Mouse (Mus musculus) mouse embryonic stem cell (cell line): ENCODE results near the gene Sdc3.

Source experiments
- in situ Hi-C, 2 experiments: fragments of 300-500 bp; cut with MboI; formaldehyde crosslinking; loops; 1 replicate in 1 of 2; 3 replicates in 1 of 2; pipeline ENCODE4 v1.14.3; 2019 to 2020; ENCODE audit warnings: low sequenced_read_pairs in 2 of 2, low pct_unique_long_range_greater_than_20kb in 1 of 2, mixed read lengths in 1 of 2; ENCODE audit not compliant: unreplicated experiment in 1 of 2

Sdc3 gene

DNA sequence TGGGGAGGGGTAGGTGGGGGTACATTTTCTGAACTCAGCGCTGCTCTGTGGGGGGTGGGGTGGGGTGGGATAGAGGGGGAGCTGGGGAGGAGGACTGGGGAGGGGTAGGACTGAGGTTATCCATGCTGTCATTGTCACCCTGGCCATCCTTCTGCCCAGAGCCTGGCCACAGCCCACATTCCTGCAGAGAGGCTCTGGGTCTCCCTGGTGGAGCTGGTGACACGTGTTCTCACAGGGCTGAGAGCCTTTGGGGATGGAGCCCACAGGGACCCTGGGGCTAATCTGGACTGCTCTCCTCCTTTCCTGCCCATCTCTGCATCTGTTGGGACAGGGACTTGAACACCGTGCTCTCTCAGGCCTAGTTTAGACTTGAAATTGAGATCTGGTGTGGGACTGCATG is 18.5 kb downstream of the Sdc3 start:
- in situ Hi-C loops, result no loop called here

DNA sequence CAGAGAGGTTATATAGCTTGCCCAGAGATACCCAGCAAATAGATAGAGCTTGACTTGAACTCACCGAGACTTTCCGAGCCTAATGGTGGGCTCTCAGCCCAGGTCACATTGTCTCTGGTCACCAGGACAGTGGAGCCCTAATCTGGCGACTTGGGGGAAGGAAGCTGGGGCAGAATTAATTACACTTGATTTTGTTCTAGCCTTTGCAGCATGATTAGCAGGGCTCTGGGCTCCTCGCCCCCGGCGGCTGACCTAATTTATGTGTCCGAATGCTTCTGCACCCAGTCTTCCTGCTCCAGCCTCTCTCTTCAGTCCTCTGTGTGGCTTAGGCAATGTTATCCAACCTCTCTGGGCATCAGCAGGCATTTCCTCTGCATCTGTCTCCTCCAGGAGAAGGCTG is 19.0 kb downstream of the Sdc3 start:
- in situ Hi-C loops, result no loop called here

DNA sequence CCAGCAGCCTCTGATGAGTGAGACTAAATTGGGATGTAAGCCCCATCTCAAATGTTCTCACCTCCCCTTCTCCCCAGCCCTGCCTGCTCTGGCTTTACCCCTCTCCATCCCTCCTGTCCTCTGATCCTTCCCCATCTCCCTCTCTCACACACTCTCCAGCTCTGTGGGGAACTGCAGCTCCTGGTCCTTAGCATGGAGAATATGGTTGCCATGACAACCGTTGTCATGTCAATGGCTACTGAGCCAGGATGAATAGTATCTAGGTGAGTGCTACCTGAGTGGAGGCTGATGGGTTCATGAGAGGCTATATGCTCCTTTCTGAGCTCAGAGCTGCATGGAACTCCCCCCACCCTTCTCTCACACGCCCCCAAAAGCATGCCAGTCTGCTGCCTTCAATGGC is 21.6 kb downstream of the Sdc3 start:
- in situ Hi-C loops, result no loop called here

DNA sequence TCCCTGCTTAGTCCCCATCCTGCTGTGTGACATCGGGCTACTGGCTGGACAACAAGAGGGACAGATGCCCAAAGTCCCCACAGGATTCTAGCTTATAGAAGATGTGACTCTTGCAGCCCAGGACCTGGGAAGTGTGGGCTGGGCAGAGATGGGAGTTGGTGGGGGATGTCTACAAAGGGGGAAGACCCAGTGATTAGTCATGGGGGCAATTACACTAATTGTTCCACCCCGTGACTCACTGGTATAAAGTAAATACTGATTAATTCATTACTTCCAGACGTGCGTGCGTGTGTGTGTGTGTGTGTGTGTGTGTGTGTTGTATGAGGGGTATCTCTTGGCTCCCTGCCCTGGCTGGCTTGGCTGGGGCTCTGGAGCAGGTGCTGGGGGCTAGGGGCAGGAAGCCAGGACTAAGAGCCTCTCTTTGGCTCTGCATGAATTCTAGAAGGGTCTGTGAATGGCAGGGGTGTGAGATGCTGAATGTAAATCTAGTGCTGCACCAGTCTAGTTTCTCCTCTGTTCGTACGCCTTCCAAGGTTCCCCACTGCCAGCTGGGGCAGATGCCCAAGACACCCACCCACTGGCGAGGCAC is 22.5 kb downstream of the Sdc3 start:
- in situ Hi-C loops, result no loop called here

DNA sequence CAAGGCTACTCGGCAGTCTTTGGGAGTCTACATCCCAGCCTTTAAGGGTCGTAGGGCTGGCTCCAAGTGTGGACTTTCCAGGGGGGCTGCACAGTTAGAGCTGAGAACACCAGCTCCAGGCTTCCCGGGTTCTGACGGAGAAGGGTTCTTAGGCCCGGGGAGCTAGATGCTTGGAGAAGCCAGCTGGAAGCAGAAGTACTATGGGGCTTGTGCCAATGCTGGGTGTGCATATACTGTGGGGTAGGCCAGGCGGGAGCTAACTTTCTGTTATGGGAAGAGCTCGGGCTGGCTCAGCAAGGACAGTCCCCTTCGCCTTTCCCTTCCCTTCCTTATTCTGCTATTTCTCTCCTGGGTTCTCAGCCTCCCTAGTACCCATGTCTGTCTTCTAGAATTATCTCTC is 23.5 kb downstream of the Sdc3 start:
- in situ Hi-C loops, result no loop called here

DNA sequence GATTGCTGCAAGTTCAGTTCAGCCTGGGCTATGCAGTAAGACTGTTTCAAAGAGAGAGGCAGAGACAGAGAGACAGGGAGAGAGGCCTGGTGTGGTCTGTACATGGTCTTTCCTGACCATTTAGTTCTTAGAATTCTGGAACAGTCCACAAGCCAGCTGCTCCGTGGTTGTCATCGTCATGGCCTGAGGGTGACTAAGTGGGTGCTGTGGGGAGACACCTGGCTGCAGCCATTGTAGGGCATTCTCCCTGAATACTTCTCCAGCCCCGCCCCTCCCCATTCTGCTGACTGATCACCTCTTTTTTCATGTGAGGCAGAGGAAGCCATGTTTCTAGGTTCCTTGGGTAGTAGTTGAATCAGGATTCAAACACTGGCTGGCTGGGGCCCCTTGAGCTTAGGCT is 27.5 kb downstream of the Sdc3 start:
- in situ Hi-C loops, result no loop called here

DNA sequence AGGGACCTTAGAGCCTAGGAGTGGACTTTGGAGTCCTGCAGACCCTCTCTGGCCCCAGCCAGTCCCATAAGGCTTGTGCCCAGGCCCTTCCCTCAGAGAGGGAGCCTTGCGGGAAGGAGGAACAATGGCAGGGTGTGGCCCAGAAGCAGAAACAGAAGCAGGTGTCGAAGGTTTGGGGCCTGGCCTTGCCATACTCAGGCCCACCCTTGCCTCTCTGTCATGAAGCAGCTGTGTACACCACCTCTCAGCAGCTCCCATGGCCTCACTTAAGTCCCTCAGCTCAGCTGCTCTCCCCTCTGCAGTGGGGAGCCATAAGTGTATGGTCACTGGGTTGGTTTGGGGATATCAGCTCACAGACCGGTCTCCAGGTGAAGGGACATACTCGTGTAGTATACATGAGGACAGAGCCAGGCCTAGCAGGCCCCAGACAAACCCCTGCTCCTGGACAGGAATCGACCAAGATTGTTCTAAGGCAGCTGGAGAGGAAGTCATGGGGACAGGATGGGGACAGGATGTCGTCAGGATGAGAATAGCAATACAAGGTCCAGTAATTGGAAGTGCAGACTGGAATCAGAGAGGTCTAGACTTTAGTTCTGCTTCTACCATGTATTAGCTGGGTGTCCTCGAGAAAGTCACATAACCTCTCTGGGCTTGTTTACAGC is 28.4 kb downstream of the Sdc3 start:
- in situ Hi-C loops, result no loop called here

DNA sequence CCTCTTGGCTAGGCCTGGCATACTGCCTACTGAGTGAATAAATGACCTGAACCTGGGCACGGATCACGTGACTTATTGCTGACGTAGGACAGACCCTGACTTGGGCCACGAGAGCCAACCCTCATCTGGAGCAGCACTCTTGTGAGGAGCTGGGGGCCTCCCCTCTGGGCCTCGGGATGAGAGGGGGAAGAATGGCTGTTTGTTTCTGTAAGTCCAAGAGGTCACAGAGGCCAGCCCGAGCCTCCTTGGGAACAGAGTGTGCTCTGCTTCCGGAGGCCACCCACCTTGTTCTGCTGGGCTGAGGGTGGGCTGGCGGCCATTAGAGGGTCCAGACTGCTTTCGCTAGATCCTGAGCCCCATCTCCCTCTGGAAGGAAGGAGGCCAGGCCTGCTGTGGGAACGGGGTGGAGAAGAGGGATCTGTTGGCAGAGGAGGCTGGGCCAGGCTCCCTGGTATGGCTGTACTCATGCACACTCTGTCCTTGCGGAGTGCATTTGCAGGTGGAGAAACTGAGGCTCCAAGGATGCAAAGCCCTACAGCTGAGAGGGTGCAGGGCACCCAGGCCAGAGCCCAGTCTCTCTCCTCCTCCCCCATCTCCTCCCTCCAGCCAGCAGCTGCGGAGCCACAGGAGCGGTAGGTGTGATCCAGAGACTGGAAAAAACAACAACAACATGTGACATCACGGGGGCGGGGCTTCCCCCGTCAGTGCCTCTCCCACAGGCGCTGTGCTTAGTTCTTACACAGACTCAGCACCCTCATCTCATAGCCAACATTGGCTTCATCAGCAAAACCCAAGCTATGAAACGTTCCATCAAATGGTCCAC is 36.7 kb downstream of the Sdc3 start:
- in situ Hi-C loops, result no loop called here

DNA sequence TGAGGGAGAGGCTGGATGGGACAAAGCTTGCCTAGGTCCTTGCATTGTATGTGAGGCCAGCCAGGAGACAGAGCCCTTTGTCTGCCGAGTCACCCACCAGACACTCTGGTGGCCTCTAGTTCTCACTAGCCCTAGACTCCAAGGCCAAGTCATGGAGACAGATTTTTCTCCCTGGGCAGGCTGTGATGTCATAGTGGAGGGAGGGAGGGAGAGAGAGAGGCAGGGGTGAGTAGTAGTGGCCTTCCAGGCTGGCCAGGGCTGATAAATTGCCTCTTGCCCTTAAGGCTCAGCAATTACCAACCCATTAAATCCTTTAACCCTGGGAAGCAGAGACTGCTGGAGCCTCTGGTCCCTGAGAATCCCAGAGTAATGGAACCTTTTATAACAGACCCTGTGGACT is 41.8 kb downstream of the Sdc3 start:
- in situ Hi-C loops, result no loop called here

DNA sequence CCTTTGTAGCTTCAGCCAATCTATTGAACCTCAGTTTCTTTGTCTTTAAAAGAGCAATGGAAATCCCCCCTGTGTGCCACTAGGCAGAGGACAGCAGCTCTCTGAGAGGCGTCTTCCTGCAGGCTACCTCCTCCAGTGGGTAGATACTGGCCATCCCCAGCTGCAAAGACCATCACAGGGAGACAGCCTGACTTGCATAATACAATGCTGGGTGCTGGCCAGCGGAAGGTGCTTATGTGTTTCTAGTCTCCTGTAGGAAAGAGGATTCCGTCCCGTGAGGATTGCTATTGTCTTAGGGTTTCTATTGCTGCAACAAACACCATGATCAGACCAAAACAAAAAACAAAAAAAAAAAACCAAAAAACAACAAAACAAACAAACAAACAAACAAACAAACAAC is 43.2 kb downstream of the Sdc3 start:
- in situ Hi-C loops, result no loop called here

DNA sequence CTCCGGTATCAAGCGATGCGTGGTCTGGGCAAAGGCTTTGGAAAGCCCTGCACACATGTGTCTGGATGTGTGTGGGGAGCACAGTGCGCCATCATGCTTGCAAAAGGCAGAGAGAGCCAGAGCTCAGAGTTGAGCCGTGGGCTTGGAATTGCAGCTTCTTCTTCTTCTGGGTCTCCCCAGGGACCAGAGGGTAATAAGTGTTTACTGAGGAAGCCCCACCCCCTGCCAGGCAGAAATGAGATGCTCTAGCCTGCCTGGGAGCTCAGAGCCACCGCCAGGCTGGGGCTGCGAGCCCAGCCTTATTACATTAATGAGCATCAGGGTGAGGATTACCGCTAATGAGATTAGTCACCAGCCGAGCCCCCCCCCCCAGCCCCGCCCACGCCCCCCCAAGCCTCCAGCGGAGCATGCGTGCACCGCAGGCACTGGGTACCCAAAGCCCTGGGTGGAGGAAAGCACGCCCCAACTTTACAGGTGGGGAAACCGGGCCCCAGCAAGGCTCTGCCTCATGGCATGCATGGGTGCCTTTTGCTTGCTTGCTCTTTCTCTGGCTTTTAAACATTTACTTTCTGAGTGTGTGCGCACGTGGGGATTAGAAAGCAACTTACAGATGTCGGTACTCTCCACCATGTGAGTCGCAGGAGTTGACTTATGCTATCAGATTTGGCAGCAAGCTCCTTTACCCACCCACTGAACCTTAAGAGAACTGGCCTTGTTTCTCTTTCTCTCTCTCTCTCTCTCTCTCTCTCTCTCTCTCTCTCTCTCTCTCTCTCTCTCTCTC is 44.1 kb downstream of the Sdc3 start:
- in situ Hi-C loops, result no loop called here

DNA sequence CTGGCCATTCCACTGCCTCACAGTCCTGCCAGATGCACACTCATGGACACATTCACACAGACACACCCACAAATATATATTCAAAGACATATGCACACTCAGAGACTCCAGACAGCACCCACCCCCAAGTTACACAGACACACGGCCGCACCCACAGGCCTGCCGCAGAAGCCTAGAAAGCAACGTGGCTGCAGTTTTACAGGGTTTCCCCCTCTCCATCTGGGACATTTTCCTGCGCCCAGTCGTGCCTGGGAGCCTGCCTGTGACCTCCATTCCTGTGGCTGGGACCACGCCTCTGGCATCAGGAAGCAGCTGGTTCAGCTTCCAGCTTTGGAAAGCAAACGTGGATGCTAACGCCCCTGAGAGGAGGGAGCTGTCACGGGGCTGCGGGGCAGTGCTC is 46.2 kb downstream of the Sdc3 start:
- in situ Hi-C loops, result no loop called here

DNA sequence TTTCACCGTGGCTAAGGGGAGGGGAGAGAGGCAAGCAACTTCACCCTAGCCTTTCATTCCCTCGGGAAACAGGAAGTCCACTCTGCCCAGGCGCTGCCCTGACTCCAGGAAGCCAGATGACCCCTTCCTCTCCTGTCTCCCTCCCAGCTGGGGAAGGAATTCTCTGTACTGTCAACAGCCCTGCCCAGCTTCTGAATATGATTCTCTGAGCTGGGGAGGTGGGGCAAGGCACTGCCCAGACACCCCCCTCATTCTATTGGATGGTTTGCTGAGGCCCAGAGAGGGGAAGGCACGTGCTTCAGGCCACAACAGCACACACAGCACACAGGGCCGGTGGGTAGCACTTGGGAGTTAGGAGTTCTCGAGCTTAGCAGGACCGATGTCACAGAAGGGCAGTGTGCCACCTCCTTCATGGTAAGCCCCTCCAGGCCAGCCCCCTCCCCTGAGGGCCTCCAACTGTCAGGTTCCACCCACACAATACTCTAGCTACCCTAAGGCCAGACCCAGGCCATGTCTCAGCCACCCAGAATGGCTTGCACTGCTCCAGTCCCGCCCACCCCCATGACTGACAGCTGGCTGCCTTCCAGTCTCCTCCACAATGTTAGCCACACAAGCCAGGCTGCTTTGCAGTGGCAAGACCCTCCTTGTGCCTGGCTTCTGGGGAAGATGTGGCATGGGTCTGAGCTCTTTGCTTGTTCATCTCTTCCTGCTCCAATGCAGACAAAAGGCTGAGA is 48.9 kb downstream of the Sdc3 start:
- in situ Hi-C loops, result no loop called here

DNA sequence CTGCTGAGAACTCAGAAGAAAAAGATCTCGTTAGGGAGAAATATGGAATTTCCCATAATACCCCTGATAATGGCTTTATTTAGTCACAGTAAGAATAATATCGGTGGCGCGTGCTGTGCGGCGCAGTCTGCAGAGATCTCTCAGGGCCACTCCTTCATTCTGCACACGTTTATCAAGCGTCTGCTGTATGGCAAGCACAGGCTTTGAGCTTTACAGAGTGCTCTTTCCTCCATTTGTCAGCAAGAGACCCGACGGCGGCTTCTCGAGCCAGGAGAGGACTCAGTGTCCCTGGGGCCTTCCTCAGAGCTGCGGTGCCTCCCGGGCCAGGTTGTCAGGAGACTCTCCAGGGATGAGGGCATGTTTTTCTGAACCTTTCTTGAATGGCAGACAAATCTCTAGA is 56.5 kb downstream of the Sdc3 start:
- in situ Hi-C loops, result no loop called here

DNA sequence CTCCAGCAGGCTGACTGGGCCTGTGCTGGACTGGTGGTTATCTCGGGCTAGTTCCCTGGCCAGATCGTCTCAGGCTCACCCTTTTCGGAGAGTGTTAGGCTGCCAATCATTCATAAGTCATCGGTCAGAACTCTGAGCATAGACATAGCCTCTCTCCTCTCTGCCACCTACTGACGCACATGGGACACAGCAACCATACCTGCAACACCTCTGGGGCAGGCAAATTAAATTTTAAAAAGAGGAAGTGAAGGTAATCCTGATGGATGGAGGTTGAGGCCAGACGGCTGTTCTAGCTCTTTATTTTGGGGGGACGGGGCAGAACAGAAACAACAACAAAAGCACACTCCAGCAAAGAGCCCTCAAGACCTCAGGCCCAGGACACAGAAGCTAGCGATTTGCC is 65.3 kb downstream of the Sdc3 start:
- in situ Hi-C loops, result no loop called here

DNA sequence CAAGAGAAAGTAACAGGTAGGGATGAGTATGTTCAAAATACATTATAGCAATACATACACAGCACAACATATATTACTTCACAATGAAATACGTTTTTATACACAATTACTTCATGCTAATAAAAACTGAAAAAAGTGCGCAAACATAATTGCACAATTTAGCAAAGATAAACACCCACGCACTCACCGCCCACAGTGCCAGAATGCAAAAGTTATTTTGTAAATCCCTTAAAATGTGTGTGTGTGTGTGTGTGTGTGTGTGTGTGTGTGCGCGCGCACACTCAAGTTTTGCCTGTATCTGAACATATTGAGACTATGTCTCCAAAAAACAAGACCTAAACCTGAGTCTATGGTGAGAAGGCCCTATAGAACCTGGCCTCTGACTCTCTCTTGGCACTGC is 66.5 kb downstream of the Sdc3 start:
- in situ Hi-C loops, result no loop called here

DNA sequence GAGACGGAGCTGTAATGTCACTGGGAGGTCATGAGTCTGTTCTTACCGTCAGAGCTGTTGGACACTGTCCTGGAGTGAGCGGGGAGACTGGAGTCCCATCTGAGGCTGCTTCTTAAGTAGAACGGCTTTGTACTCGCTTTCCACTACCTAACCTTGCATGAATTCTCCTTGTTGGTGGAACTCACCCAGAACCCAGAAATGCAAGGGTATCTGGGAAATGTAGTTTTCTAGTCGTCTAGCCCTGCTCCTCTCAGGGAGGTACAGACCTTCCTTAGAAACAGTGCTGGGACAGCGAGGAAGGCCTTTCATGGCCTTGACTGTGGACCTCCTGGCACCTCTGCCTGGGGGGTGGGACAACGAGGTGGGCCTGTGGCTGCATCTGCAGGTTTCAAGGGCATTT is 67.1 kb downstream of the Sdc3 start:
- in situ Hi-C loops, result no loop called here

DNA sequence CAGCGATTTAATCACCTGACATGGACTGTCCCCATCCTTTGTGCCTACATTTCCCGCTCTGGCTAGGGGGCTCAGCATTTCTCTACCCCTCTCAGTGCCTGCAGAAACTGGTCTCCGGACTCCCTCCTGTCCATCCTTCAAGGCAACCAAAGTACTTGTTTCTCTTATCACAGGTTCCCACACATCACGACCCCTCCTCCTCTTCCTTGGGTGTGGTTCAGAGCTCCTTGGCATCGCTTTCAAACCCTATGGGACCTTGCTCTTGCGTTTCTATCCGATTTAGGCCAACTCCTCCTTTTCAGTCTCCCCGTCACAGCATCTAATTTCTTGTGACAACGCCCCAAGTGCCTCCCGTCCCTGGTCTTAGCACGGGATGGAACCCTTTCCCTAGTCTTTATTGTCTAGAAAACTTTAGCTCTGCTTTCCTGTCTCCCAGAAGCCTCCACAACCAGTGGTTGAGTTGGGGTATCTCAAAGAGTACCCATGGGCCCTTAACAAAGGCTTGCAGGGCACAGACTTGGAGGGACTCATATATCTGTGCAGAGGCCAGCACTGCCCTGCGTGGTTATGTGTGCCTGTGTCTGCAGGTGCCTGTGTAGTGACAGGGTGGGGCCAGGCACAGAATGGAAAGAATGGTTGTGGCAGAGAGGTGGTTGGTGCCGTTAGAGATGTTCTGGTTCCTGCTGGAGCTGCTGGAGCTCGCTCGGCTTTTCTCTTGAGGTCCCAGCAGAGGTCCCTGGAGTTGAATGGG is 68.7 kb downstream of the Sdc3 start:
- in situ Hi-C loops, result no loop called here
